Mouse (Mus musculus) layer of hippocampus, adult 11-12 months (tissue): ENCODE measurements around the gene Dgki.

Experiments
- DNase-seq: peaks from one replicate; pipeline ENCODE4 v3.0.0; 2022; ENCODE audit warnings: low spot score

Dgki gene

GRCm38 (mm10) chr6:37240140-37240539 lies 59.8 kb downstream of the Dgki start:
- no peak for DNase-seq

GRCm38 (mm10) chr6:37236893-37237292 lies 63.1 kb downstream of the Dgki start:
- no peak for DNase-seq

- no peak for DNase-seq
Measured at GRCm38 (mm10) chr6:37231148-37231547, 68.8 kb downstream of the Dgki start.

- no peak for DNase-seq
Measured at GRCm38 (mm10) chr6:37222947-37223510, 77.0 kb downstream of the Dgki start.

- no peak for DNase-seq
Measured at GRCm38 (mm10) chr6:37222016-37222415, 78.0 kb downstream of the Dgki start.

- DNase-seq, result no peak
Measured at GRCm38 (mm10) chr6:37219110-37219509, 80.9 kb downstream of the Dgki start.

- peak; percentile 78 for DNase-seq
Measured at GRCm38 (mm10) chr6:37216342-37216763, 83.6 kb downstream of the Dgki start.

- no peak for DNase-seq
Measured at GRCm38 (mm10) chr6:37215655-37216054, 84.3 kb downstream of the Dgki start.

- peak; percentile 48 for DNase-seq
Measured at GRCm38 (mm10) chr6:37212930-37213329, 87.1 kb downstream of the Dgki start.

- no peak for DNase-seq
Measured at GRCm38 (mm10) chr6:37211545-37212247, 88.3 kb downstream of the Dgki start.

- no peak for DNase-seq
Measured at GRCm38 (mm10) chr6:37202901-37203300, 97.1 kb downstream of the Dgki start.

- no peak for DNase-seq
Measured at GRCm38 (mm10) chr6:37200840-37201239, 99.1 kb downstream of the Dgki start.

GRCm38 (mm10) chr6:37199502-37199901 lies 100.5 kb downstream of the Dgki start:
- DNase-seq, result no peak

- no peak for DNase-seq
Measured at GRCm38 (mm10) chr6:37197745-37198144, 102.2 kb downstream of the Dgki start.

- peak; percentile 54 for DNase-seq
Measured at GRCm38 (mm10) chr6:37196870-37197269, 103.1 kb downstream of the Dgki start.

- DNase-seq, result peak; percentile 30
Measured at GRCm38 (mm10) chr6:37195766-37196165, 104.2 kb downstream of the Dgki start.

GRCm38 (mm10) chr6:37181961-37182360 lies 118.0 kb downstream of the Dgki start:
- DNase-seq, result no peak

GRCm38 (mm10) chr6:37171149-37171832 lies 128.7 kb downstream of the Dgki start:
- DNase-seq, result no peak

- DNase-seq, result no peak
Measured at GRCm38 (mm10) chr6:37158880-37159279, 141.1 kb downstream of the Dgki start.

- DNase-seq, result no peak
Measured at GRCm38 (mm10) chr6:37154051-37154450, 145.9 kb downstream of the Dgki start.

GRCm38 (mm10) chr6:37150483-37150882 lies 149.5 kb downstream of the Dgki start:
- no peak for DNase-seq

- no peak for DNase-seq
Measured at GRCm38 (mm10) chr6:37150038-37150437, 149.9 kb downstream of the Dgki start.

GRCm38 (mm10) chr6:37149196-37149595 lies 150.8 kb downstream of the Dgki start:
- DNase-seq, result no peak
